Mouse (Mus musculus) Patski (cell line): ENCODE measurements at regions not wholly inside any gene's neighbourhood (a gene's known extent, or its start where the extent isn't known, plus 50 kb on each side); places are given as distances from the start of the nearest gene placed in this dataset.
A peak's percentile ranks its signal among the peaks of the same experiment; 100 is the strongest.

Experiments
- ATAC-seq: fragments of 100-300 bp; one replicate; pipeline ENCODE4 v1.8.0; 2021
- CTCF ChIA-PET: fragments of 350-600 bp; sonication (Branson Sonifier 250); formaldehyde crosslinking; loops from one replicate; lab custom pipeline; 2022; ENCODE audit warnings: inconsistent platforms; lab: Charles Lee
- POLR2A ChIA-PET: fragments of 350-600 bp; sonication (Branson Sonifier 250); formaldehyde crosslinking; loops from one replicate; lab custom pipeline; 2022; ENCODE audit warnings: antibody characterized with exemption, inconsistent platforms; lab: Charles Lee
- DNase-seq: peaks from one replicate; pipeline ENCODE4 v3.0.0-alpha.2; 2011; ENCODE audit warnings: low read depth, low spot score
- H3K27me3 ChIP-seq: fragments of 371-371 bp; one replicate; pipeline ENCODE4 v1.5.1; 2021
- CTCF ChIP-seq: fragments of 100-300 bp; IDR thresholded peaks from one replicate; pipeline ENCODE4 v1.5.1; 2021
- in situ Hi-C: fragments of 300-500 bp; cut with MboI; formaldehyde crosslinking; loops from 3 replicates; pipeline ENCODE4 v1.11.1; 2018; ENCODE audit warnings: low pct_unique_long_range_greater_than_20kb, mixed read lengths

DNA sequence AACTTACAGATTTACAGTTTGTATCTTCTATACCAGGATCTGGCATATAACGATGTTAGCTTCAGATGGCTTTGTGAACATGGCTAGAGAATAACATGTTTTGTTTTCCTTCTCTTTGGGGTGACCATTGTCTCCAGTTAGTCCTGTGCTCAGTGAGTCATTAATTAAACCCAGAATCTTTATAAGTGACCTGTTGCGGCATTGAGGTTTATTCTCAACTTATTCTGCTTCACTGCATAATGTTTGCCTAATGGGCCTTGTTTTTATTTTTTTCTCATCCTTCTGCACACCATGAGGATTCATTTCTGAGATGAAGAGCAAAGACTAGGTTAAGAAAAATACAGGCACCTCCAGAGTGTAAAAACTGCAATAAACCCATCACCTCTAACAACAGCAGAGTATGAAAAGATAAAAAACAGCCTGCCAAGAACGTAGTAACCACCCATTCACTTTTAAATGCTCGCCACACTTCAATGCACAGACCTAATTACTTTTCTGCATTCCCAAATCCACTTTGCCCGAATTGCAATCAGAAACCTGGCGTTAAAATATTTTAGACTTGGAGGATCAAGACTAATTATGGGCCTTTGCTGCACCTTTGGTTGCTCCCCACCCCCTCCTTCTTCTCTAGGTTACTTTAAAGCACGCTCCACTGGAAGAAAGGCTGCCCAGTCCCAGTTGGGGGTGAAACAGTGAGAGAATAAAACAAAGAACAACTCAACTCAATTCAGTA, 381.5 kb upstream of the Nr2f1 start:
- CTCF ChIA-PET = interaction anchor here (0.9 kb wide), 1 partner anchor 598 kb away, joined by 3 read pairs; no protein-coding TSS in a partner anchor
- in situ Hi-C loops = no loop called here
- POLR2A ChIA-PET = no interaction called here
- TF ChIP-seq CTCF = no peak
- no peaks in the 10 kb centered on the region for H3K27me3 ChIP-seq
- ATAC-seq = peak; percentile 81
- DNase-seq = peak; percentile 20

DNA sequence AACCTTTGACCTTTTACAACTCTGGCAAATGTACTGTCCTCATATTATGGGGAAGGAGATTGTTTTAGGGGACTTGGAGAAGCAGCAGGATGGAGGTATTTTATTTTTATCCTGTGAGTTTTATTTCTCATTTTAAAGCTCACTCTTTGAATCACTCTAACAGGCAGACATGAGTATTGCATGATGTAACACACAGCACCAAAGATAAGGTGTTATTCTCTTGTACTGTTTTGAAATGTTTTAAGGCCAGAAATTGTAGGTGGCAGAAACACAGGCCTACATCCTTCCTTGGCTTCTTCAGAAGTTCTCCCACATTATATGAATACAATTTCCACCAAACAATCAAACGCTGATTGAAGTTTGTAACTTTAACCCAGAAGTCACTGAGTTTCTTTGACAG, 377.9 kb upstream of the Nr2f1 start:
- CTCF ChIA-PET = no interaction called here
- ATAC-seq (no peak), DNase-seq (no peak)
- TF ChIP-seq CTCF = no peak
- H3K27me3 ChIP-seq = peaks cover 8% of the 10 kb centered on the region
- POLR2A ChIA-PET = no interaction called here
- in situ Hi-C loops = no loop called here

DNA sequence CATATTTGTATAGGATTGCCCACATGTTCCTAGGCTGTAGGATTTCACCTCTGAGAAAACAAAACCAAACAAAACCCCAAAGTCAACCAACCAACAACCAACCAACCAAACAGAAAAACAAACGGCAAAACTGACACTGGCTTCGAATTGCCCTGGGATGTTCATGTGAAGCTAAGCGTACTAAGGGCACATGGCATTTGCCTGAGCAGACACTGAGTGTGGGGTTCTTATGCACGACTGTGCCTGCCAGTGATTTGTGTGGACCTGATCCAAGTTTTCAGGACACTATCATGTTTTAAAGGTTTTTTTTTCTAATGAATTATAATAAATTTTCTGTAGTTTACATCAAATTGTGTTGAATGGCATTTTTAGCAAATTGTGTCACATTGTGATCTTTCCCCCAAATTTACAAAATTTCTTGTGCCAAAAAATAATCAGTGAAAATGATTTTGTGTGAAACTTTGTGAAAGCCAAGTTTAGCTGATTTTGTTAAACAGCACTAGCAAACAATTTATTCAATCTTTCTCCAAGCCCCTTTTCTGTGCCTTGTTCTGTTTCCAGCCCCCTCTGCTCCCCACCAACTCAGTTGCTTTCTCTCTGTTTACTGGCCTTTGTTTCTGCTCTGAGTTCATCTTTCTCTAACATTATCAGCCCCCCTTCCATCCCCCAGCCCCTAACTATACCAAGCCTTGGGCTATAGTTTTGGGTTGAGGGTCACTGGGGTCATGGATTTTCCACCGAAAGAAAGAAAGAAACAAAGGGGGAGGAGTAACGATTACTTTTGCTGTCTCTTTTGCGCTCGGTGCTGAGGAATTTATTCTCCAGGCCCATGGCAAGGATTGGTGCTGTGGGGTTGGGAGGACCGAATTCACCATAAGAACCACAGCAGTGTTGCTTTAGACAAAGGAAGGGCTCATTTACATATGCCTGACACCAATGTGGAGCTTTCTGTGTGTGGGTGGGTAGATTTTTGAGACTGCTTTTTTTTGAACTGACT, 377.0 kb upstream of the Nr2f1 start:
- no peak for DNase-seq
- ChIA-PET POLR2A (no interaction called here), CTCF (no interaction called here)
- no peak for TF ChIP-seq CTCF
- no peak for ATAC-seq
- in situ Hi-C loops = no loop called here
- H3K27me3 ChIP-seq = peaks cover 8% of the 10 kb centered on the region

DNA sequence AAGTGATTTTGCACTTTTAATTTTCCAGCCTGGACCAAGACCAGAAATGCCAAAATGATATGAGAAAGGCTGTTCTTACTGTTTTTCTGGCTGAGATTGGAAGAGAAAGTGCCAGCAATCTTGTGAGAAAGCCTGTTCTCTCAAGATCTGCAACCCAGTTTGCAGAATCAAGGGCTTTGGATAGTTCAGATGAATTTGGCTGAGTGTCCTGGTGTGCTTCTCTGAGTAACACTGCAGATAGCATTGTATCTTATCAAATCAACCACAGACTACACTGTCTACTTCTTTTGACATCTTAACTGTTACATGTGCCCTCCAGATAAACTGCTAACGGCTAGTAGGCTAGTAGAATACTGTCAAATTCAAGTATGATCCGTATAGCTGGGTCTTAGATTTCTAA, 371.5 kb upstream of the Nr2f1 start:
- ATAC-seq (no peak), DNase-seq (no peak)
- ChIA-PET CTCF (no interaction called here), POLR2A (no interaction called here)
- TF ChIP-seq CTCF = no peak
- H3K27me3 ChIP-seq = peaks cover 8% of the 10 kb centered on the region
- in situ Hi-C loops = no loop called here

DNA sequence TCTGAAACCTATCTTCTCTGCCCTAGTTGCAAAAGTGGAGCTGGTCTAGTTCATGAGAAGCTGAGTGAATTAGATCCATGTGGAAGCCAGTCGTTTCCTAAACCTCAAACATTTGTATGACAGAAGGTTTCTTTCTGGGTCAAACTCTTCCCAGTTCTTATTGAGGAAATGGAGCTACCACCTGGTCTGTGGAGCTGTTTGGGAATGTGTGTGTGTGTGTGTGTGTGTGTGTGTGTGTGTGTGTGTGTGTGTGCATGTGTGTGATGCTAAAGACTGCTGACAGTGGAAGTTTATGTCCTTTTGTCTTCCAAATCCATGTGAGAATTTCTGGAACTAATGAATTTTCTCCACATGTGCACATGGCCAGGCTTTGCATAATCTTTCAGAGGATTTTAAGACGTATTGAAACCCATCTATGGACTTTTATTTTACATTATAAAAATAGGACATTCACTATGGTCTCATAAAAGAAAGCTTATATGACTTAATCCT, 324.9 kb upstream of the Nr2f1 start:
- ATAC-seq = no peak
- in situ Hi-C loops = no loop called here

DNA sequence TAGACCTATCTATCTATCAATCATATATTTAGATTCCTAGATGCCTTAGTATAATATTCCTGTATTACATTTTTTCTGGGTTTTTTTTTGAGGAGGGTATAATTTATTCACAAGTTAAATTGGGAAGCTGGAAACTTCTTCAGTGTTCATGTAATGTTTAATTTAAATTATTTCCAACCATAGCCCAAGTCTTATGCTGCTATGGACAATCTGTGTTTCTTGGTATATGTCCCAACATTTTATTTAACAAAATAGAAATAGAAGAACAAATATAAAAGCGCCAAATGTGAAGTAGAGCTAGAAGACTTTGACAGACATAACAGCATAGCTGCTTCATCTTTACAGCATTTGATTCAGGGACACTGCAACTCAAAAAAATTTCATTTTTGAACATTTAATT, 321.2 kb upstream of the Nr2f1 start:
- H3K27me3 ChIP-seq = peaks cover 7% of the 10 kb centered on the region
- ChIA-PET CTCF (no interaction called here), POLR2A (no interaction called here)
- no peak for DNase-seq
- TF ChIP-seq CTCF = no peak
- ATAC-seq = no peak
- in situ Hi-C loops = no loop called here

More for the DNA sequence above, 324.9 kb upstream of the Nr2f1 start:
- peaks cover 10% of the 10 kb centered on the region for H3K27me3 ChIP-seq
- TF ChIP-seq CTCF = no peak
- POLR2A ChIA-PET = no interaction called here
- no peak for DNase-seq
- CTCF ChIA-PET = no interaction called here

DNA sequence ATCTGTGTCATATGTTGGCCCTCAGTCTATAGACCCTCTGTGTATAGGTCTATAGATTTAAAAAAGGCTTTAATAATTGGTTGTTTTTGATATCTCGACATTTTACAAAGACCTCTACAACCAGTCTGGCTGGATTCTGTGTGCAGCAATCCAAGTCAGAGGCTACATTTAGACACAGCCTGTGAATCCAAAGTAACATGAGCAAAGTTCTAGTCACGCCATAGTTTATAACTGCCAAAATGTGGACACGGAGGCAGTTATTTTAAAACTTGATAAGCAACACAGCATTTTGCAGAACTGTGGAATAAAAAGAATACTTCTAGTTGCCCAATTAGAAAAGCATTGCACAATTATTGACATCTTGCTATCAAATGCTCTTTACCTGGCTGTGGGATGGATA, 320.6 kb upstream of the Nr2f1 start:
- ChIA-PET CTCF (no interaction called here), POLR2A (no interaction called here)
- H3K27me3 ChIP-seq = peaks cover 7% of the 10 kb centered on the region
- ATAC-seq = no peak
- no peak for TF ChIP-seq CTCF
- DNase-seq = no peak
- in situ Hi-C loops = no loop called here

DNA sequence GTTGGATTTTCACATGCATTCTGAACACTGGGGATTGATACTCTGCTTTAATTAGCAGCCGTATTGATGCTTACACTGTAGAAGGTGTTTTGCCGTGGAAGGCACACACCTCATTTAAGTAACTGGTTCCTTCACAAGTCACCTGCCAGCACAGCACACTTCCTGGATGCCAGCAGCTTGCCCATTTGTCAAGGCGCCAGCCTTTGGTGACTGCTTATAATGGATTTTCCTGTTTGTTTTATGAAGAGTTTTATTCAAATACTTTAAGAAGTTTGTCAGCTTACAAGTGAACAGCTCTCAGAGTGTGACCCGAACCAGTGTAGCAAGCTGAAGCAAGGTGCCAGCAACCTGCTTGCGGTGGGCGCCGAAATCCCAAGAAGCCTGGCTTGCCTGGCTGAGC, 301.0 kb upstream of the Nr2f1 start:
- DNase-seq = no peak
- TF ChIP-seq CTCF = no peak
- ATAC-seq = no peak

DNA sequence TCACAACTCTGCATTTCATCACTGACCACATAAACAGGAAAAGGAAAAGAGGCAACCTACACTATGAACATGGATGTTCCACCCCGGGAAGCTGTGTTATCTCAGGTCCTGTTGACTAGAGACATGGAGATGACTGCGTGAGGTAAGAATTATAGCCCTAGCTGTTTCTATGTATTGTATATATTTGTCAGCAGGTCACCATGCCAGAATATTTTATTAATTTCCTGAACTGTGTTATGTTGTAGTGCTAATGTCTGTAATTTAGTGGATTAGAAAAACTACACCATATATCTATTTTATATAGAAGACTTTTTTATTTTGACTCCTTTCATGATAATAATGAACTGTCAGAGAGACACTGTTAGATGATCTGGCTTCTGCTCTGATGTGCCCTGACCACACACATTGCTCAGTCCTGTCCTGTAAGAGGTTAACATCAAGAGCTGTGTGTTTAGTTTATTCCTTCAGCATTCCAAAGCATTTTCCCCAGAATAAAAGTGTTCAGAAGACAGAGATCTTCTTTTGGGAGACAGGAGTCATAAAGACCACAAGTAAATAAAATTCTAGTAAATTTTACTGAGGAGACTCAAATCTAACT, 284.3 kb upstream of the Nr2f1 start:
- CTCF ChIA-PET = interaction anchor here (1.8 kb wide), 1 partner anchor 12 kb away, joined by 5 read pairs; no protein-coding TSS in a partner anchor
- ATAC-seq = no peak

More for the DNA sequence above, 301.0 kb upstream of the Nr2f1 start:
- H3K27me3 ChIP-seq = no peaks in the 10 kb centered on the region
- CTCF ChIA-PET = no interaction called here
- in situ Hi-C loops = no loop called here
- POLR2A ChIA-PET = no interaction called here

DNA sequence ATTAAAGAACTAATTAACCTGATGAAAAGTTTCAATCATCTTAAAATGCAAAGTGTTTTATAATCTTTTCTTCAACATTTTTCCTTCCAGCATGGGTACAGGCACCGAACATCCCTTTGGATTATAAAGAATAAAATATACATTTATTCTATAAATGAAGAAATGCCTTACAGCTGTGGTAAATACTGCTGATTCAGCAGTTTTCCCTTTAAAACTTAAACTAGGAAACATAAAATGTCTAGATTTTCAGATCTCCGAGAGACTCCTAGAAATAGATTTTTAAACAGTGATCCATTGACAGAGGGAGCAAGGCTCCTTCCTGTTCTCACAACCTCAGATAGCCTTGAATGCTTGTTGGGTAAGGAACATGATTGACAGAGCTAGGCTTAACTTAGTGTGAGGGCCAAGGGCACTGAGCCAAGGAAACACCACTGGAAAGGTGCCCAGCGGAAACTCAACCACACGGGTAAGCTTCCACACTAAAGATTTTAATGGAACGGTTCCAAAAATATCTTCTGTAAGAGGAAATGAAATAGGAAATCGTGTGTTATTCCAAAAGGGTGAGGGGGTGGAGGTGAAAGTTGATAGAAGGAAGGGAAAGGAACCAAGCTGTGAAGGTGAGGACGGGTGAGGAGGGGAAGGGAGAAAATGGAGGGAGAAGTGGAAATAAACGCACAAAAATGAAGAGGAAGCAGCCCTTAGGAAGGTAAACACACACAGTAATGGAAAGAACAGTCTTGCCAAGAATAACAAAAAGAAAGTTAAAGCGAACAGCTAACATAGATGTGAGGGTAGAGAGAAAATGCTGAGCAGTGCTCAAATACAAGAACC, 283.6 kb upstream of the Nr2f1 start:
- DNase-seq = no peak
- ATAC-seq = no peak
- CTCF ChIA-PET = interaction anchor here (1.8 kb wide), 1 partner anchor 11 kb away, joined by 5 read pairs; no protein-coding TSS in a partner anchor

More for the DNA sequence above, 284.3 kb upstream of the Nr2f1 start:
- POLR2A ChIA-PET = no interaction called here
- TF ChIP-seq CTCF = no peak
- DNase-seq = no peak
- peaks cover 14% of the 10 kb centered on the region for H3K27me3 ChIP-seq
- in situ Hi-C loops = no loop called here

More for the DNA sequence above, 283.6 kb upstream of the Nr2f1 start:
- in situ Hi-C loops = no loop called here
- no peak for TF ChIP-seq CTCF
- POLR2A ChIA-PET = no interaction called here
- peaks cover 14% of the 10 kb centered on the region for H3K27me3 ChIP-seq
